Mouse (Mus musculus): ENCODE results near the gene Fam149b.

- TF ChIP-seq EP300 (IDR thresholded peaks at IDR 0.05; ENCODE audit: low read depth): no peak
- TF ChIP-seq CTCF (IDR thresholded peaks at IDR 0.05; ENCODE audit: low read depth): no peak
Measured at GRCm38 (mm10) chr14:20324196-20324595, 23.8 kb upstream of the Fam149b start.
